Mouse (Mus musculus) brain, adult 2 months (tissue): ENCODE data around the gene Mta3.
"Not testable (repeated sequence)": the region's sequence is repeated elsewhere in the genome, so short reads cannot be mapped to it uniquely, and the experiment has no call there.

Experiments used
- DNase-seq: peaks from one replicate; pipeline ENCODE4 v3.0.0; 2011; ENCODE audit warnings: low read depth, low spot score

Mta3 gene

GRCm38 (mm10) chr17:83708891-83709290 is 2.9 kb downstream of the Mta3 start:
- DNase-seq = no peak

GRCm38 (mm10) chr17:83709517-83709916 is 3.6 kb downstream of the Mta3 start:
- DNase-seq = not testable (repeated sequence)

- no peak for DNase-seq
These were observed 4.7 kb downstream of the Mta3 start for GRCm38 (mm10) chr17:83710639-83711038.

GRCm38 (mm10) chr17:83712341-83712740 is 6.4 kb downstream of the Mta3 start:
- peak; percentile 73 for DNase-seq

GRCm38 (mm10) chr17:83720449-83720848 is 14.5 kb downstream of the Mta3 start:
- DNase-seq = peak; percentile 39

- no peak for DNase-seq
These were observed 15.2 kb downstream of the Mta3 start for GRCm38 (mm10) chr17:83721157-83721556.

- DNase-seq = no peak
These were observed 17.1 kb downstream of the Mta3 start for GRCm38 (mm10) chr17:83723064-83723463.

GRCm38 (mm10) chr17:83726496-83726895 is 20.5 kb downstream of the Mta3 start:
- DNase-seq = peak; percentile 31

- DNase-seq = no peak
These were observed 21.7 kb downstream of the Mta3 start for GRCm38 (mm10) chr17:83727707-83728106.

- no peak for DNase-seq
These were observed 23.1 kb downstream of the Mta3 start for GRCm38 (mm10) chr17:83729029-83729428.

GRCm38 (mm10) chr17:83730123-83730522 is 24.2 kb downstream of the Mta3 start:
- no peak for DNase-seq

GRCm38 (mm10) chr17:83732166-83732629 is 26.2 kb downstream of the Mta3 start:
- peak; percentile 81 for DNase-seq

GRCm38 (mm10) chr17:83732801-83733200 is 26.8 kb downstream of the Mta3 start:
- peak; percentile 69 for DNase-seq

- no peak for DNase-seq
These were observed 30.7 kb downstream of the Mta3 start for GRCm38 (mm10) chr17:83736701-83737100.

GRCm38 (mm10) chr17:83737775-83738174 is 31.8 kb downstream of the Mta3 start:
- DNase-seq = no peak

GRCm38 (mm10) chr17:83740135-83740676 is 34.2 kb downstream of the Mta3 start:
- peak; percentile 60 for DNase-seq

- peak; percentile 72 for DNase-seq
These were observed 35.3 kb downstream of the Mta3 start for GRCm38 (mm10) chr17:83741243-83741642.

- DNase-seq = no peak
These were observed 38.4 kb downstream of the Mta3 start for GRCm38 (mm10) chr17:83744231-83744824.

- no peak for DNase-seq
These were observed 41.6 kb downstream of the Mta3 start for GRCm38 (mm10) chr17:83747405-83748160.

GRCm38 (mm10) chr17:83750216-83750950 is 44.4 kb downstream of the Mta3 start:
- DNase-seq = no peak

- DNase-seq = no peak
These were observed 47.3 kb downstream of the Mta3 start for GRCm38 (mm10) chr17:83753112-83753899.
